Mouse (Mus musculus): ENCODE data around the gene Tmprss4. TPM values are rescaled to one million over a fixed set of nuclear protein-coding genes. Genes with fewer than 3 reads are reported as not detected.

Gene Tmprss4
- total RNA-seq, 2 experiments from 2014 or later, result 0.12 TPM; not detected in 1

DNA sequence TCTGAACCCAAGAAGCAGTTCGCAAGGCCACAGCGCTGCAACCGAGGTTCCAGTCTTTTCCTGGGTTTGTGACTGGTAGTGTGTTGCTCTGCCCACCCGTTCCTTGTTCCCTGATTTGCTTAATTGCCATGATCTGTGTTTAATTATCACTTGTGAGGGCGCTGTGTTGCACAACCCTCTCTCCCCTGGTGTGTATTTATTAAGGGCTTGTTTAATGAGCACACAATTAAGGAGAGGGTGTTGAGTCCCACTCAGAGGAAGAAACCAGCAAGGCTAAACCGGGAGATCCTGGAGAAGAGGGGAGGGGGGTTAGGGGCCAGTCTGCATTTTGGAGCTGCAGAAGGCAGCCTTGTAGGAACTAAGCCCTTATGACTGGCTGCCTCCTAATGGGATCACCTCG is 62.9 kb downstream of the Tmprss4 start:
- intact Hi-C loops (cut with DNase I), result no loop called here
- no peak for DNase-seq

DNA sequence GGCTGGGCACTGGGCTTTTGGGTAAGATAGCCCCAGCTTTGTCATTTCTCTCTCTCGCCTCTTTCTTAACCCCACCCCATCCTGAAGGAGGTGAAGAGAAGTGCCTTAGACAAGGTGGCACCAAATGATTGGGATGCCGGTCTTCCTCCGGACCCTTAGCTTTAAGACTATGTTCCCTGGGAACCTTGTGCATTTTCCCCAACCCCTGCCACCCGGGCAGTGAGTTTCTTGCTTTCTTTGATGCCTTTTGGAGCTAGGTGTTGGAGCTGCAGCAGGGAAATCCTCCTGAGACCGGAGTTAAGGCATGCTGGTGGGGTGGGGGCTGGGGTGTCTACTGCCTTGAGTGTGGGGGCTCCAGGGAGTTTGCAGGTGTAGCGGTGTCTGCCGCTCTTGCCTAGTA is 64.8 kb downstream of the Tmprss4 start:
- intact Hi-C loops (cut with DNase I), result no loop called here
- no peak for DNase-seq

DNA sequence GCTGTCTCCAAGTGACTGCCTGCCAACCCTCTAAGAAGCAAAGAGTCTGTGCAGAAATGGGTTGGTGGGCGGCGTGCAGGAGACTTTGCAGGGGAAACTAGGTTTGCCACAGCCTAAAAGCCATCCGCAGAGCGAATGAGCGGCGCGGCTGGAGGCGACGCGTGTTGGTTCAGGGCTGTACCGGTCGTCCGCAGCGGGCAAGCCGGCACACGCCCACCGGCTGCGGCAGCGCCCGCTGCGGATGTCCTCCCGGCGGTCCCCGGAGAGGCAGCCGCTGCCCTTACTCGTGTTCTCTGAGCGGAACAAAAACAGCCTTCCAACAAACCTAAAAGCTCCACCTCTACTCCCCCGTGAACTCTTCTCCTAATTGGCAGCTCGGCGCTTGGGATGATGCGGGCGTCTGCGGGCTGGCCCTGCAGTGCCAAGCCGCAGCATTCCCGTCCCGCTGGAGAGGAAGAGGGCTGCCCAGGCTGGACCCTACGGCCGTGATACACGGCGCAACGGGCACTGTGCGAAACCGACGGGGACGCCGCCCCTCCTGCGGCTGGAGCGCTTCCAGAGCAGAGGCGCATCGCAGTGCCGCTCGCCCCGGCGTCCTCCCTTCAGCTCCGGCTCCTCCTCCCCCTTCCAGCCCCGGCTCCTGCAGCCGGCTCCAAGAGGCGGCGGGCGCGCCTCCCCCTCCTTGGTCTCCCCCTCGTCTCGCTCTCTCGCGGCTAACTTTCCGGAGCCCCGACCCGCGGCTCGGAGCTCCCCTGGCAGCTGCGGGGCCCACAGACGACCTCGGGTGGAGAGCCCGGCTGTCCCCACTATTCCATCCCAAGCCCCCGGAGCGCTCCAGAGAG is 65.5 kb downstream of the Tmprss4 start, which contains the start of gene Scn4b:
Gene Scn4b (plus strand): TSS at position 205 of the 842 bp plus-strand sequence.
- peak; percentile 55 to 58 for DNase-seq
- intact Hi-C loops (cut with DNase I), result no loop called here

DNA sequence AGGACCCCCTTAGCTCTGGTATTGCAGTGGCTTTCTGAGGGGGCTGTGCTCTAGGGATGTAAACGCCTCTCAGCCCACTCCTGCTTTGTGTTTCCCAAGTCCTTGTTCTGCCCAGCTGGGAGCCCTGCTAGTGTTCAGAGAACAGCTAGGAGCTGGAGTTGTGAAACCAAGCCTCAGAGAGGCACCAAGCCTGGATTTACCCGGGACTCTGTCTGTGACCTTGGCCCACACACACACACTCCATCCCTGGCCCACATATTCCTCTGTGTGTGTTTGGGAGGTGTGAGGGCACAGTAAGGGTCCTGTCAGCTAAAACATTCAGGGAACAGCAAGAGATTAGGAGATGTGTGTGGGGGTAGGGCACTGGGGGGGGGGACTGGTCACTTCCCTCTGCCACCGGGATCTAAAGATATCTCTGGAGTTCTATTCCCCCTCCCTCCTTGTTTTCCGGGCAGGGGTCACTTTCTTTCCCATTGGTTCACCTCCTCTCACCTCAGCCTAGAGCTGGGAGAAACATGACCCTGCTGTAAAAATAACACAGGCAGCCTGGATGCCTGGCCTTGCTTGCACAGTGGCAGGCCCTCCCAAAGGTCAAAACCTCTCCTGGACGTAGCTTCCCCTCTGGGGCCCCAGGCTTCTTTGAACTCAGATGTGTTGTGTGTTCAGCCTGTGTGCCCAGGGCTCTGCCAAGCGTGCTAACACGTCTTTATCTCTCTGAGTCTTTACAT is 67.3 kb downstream of the Tmprss4 start:
- intact Hi-C loops (cut with DNase I), result no loop called here

DNA sequence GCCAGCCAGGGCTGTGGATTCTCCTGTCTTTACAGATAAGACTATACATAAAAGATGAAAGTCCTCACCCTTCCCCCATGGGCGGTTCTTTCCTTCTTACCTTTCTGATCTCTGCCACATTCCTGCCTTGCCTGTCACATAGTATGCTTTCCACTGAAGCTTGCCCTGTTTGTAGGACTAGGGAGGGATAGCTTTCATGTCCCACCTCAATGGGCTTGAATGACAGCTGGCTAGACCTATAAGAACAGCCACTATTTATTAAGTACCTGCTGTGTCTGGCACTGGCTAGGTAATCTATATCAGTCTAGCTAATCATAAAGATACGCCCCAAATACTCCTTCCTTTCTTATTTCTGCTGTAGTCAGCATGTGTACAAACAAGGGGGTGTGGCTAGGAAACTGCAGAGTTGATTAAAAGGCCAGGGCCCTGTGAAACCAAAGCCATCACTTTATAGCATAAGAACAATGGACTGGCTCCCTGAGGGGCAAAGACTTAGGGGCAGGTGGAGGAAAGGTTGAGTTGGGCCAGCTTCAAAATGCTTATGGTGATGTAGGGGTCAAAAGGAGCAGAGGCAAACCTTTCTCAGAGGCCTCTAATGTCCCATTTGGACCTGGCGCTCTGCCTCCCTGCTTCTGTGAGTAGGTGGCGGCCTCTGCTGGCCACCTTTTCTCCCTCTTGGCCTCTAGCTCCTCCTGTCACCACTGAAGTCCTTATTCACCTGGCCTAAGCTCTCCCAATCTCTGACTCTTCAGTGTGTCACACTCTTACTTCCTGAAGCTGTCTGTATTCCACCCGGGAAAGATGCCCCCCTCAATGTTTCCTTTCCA is 70.2 kb downstream of the Tmprss4 start:
- intact Hi-C loops (cut with DNase I), result no loop called here
- DNase-seq, result peak; percentile 56 to 74

More for the DNA sequence above, 67.3 kb downstream of the Tmprss4 start:
- DNase-seq, result no peak

DNA sequence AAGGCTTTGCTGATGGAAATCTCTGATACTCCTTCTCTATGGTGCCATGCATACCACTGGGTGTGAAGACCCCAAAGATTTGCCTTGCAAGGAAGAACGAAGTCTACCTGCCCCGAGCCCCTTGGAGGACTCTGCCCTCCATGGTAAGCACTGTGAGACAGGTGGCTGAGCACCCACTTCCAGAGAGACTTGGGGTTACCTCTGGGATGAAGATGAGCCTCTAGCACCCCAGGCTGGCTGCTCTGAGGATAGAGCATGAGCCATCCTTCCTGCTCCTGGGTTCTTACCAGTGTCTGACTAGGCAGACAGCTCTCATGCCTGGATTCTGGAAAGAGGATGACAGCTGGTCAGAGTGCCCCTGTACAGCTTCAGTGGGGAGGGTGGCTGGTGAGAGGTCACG is 73.8 kb downstream of the Tmprss4 start:
- DNase-seq, result no peak
- intact Hi-C loops (cut with DNase I), result no loop called here

DNA sequence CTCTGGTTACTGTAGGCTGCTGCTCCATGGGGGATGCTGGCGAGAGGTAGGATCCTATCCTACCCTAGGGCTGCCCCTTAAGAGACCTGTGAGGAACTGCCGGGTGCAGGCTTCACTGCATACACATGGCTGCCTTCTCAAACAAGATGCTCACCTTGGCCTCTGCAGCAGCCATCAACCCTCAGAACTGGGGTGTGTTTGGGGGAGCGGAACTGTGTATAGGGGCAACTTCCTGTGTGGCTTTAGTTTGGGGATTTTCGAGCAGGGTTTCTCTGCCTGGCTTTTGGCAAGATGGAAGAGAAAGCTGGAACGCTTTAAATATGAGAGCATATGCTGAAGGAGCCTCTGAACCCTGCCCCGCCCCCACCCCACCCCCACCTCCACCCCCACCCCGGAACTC is 77.0 kb downstream of the Tmprss4 start:
- DNase-seq, result no peak
- intact Hi-C loops (cut with DNase I), result no loop called here

DNA sequence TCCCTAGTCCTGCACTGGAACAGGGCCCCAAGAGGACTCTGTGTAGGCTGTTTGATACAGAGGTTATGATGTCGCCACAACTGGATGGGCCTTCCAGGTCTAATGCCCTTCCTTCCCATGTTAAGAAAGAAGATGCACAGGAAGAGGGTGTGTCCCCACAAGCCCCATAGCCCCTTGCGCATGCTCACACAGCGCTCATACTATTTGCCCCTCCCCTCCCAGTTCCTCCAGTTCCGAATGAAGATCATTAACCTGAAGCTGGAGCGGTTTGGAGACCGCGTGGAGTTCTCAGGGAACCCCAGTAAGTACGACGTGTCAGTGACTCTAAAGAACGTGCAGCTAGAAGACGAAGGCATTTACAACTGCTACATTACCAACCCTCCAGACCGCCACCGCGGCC is 78.7 kb downstream of the Tmprss4 start:
- intact Hi-C loops (cut with DNase I), result no loop called here
- DNase-seq, result no peak

Other genes with a start within 250 kb of the Tmprss4 start
- gene Ube4a, start 238.5 kb downstream of the Tmprss4 start, total RNA-seq (2021), result 10 to 100 TPM; 38.4 to 45.4 TPM
- 10 to 100 TPM in 1 of 2 experiments, under 1 TPM in 1; 0.86 to 11.7 TPM for gene Cd3g, start 223.7 kb downstream of the Tmprss4 start, total RNA-seq (2021)
- gene Cd3d, start 222.3 kb downstream of the Tmprss4 start, total RNA-seq (2021), result 1 to 10 TPM; 4.5 to 9.4 TPM
- 10 to 100 TPM in 1 of 2 experiments, 1 to 10 TPM in 1; 1.7 to 14.9 TPM for gene Cd3e, start 194.5 kb downstream of the Tmprss4 start, total RNA-seq (2021)
- 1 to 10 TPM in 1 of 2 experiments, under 1 TPM in 1; 1.00 to 1.1 TPM for gene Mpzl2, start 164.3 kb downstream of the Tmprss4 start, total RNA-seq (2021)
- 1 to 10 TPM; 1.2 to 1.3 TPM for gene Mpzl3, start 148.9 kb downstream of the Tmprss4 start, total RNA-seq (2021)
- gene Jaml, start 124.9 kb downstream of the Tmprss4 start, total RNA-seq (2021), result under 1 TPM; 0.19 to 0.59 TPM
- 1 to 10 TPM; 1.2 to 1.4 TPM for gene Scn2b, start 86.3 kb downstream of the Tmprss4 start, total RNA-seq (2021)
- gene Scn4b, start 65.7 kb downstream of the Tmprss4 start, total RNA-seq (2021), result 1 to 10 TPM; 1.3 to 1.7 TPM
- not detected for gene BC049352, start 22.1 kb downstream of the Tmprss4 start, total RNA-seq (2021)
- 1 to 10 TPM; 1.6 TPM for gene Il10ra, start 65.1 kb upstream of the Tmprss4 start, total RNA-seq (2021)
- 1 to 10 TPM; 2.3 to 2.8 TPM for gene Tmprss13, start 115.0 kb upstream of the Tmprss4 start, total RNA-seq (2021)
- gene Fxyd6, start 166.1 kb upstream of the Tmprss4 start, total RNA-seq (2021), result 10 to 100 TPM; 18.2 to 20.9 TPM
- gene Fxyd2, start 195.6 kb upstream of the Tmprss4 start, total RNA-seq (2021), result 1 to 10 TPM; 1.5 to 2.3 TPM
- gene Dscaml1, start 222.5 kb upstream of the Tmprss4 start, total RNA-seq (2021), result not detected